Mouse (Mus musculus) MEL (cell line): ENCODE measurements around the gene Tia1. TPM values are rescaled to one million over a fixed set of nuclear protein-coding genes. Genes with fewer than 3 reads are reported as not detected.
A peak's percentile ranks its signal among the peaks of the same experiment; 100 is the strongest.

ENCODE experiments used
- DNase-seq: peaks from one replicate; pipeline ENCODE4 v3.0.0; 2011; ENCODE audit warnings: low read depth, low spot score
- H3K27ac ChIP-seq: 2 replicates; pipeline ENCODE4 v1.5.1; 2012; ENCODE audit warnings: low read depth, mild to moderate bottlenecking, control low read depth, low read length, moderate library complexity; ENCODE audit not compliant: control insufficient read depth
- H3K27me3 ChIP-seq, 2 experiments: fragments of 150-350 bp in 1 of 2; sonication (generic) in 1 of 2; 2 replicates each; pipeline ENCODE4 v1.6.1; 2012; ENCODE audit warnings: low read length in 2 of 2, mild to moderate bottlenecking in 2 of 2, improper control_type of control experiment in 1 of 2, moderate library complexity in 1 of 2; ENCODE audit not compliant: insufficient read depth in 2 of 2, control insufficient read depth in 1 of 2
- H3K36me3 ChIP-seq, 2 experiments: 2 replicates each; pipeline ENCODE4 v1.6.1; 2012 to 2014; ENCODE audit warnings: low read length in 2 of 2, improper control_type of control experiment in 1 of 2, inconsistent platforms in 1 of 2, mild to moderate bottlenecking in 1 of 2; ENCODE audit not compliant: insufficient read depth in 2 of 2, control insufficient read depth in 1 of 2
- H3K4me1 ChIP-seq, 2 experiments: fragments of 150-350 bp in 1 of 2; sonication (generic) in 1 of 2; 2 replicates each; pipeline ENCODE4 v1.6.1; 2012; ENCODE audit warnings: low read length in 2 of 2, improper control_type of control experiment in 1 of 2, mild to moderate bottlenecking in 1 of 2; ENCODE audit not compliant: insufficient read depth in 2 of 2, control insufficient read depth in 1 of 2
- H3K4me3 ChIP-seq, 2 experiments: fragments of 150-350 bp in 1 of 2; sonication (generic) in 1 of 2; 2 replicates each; pipeline ENCODE4 v1.5.1; 2012; ENCODE audit warnings: low read depth in 2 of 2, low read length in 2 of 2, mild to moderate bottlenecking in 2 of 2, moderate library complexity in 2 of 2, control low read depth in 1 of 2, improper control_type of control experiment in 1 of 2; ENCODE audit not compliant: control insufficient read depth in 1 of 2, insufficient read depth in 1 of 2
- H3K79me2 ChIP-seq: 2 replicates; pipeline ENCODE4 v1.6.1; 2012; ENCODE audit warnings: mild to moderate bottlenecking, low read length, moderate library complexity; ENCODE audit not compliant: control insufficient read depth, poor library complexity, insufficient read depth
- H3K9ac ChIP-seq: 2 replicates; pipeline ENCODE4 v1.6.1; 2012; ENCODE audit warnings: low read depth, mild to moderate bottlenecking, control low read depth, low read length, moderate library complexity; ENCODE audit not compliant: control insufficient read depth, poor library complexity, severe bottlenecking
- H3K9me3 ChIP-seq: fragments of 150-350 bp; sonication (generic); replicated peaks from 2 replicates; pipeline ENCODE4 v1.6.1; 2012; ENCODE audit warnings: mild to moderate bottlenecking, low read length, improper control_type of control experiment, moderate library complexity; ENCODE audit not compliant: insufficient read depth
- BHLHE40 ChIP-seq: IDR thresholded peaks from 2 replicates; pipeline ENCODE4 v1.6.1; 2012; ENCODE audit warnings: low read depth, mild to moderate bottlenecking, inconsistent platforms, low read length, improper control_type of control experiment, borderline replicate concordance
- CHD1 ChIP-seq: IDR thresholded peaks from 2 replicates; pipeline ENCODE4 v1.6.1; 2012; ENCODE audit warnings: low read depth, mild to moderate bottlenecking, inconsistent platforms, low read length, improper control_type of control experiment
- CHD2 ChIP-seq: IDR thresholded peaks from 2 replicates; pipeline ENCODE4 v1.6.1; 2011; ENCODE audit warnings: low read length, improper control_type of control experiment
- CTCF ChIP-seq, 3 experiments: IDR thresholded peaks in 2 of 3; conservative IDR thresholded peaks in 1 of 3; 2 replicates each; pipeline ENCODE4 v1.5.1; 2011 to 2012; ENCODE audit warnings: low read length in 3 of 3, low read depth in 2 of 3, mild to moderate bottlenecking in 2 of 3, improper control_type of control experiment in 1 of 3, inconsistent platforms in 1 of 3, mixed read lengths in 1 of 3, moderate library complexity in 1 of 3; ENCODE audit not compliant: control insufficient read depth in 1 of 3, insufficient read depth in 1 of 3, poor library complexity in 1 of 3, severe bottlenecking in 1 of 3
- E2F4 ChIP-seq: IDR thresholded peaks from 2 replicates; pipeline ENCODE4 v1.6.1; 2011; ENCODE audit warnings: low read depth, low read length, improper control_type of control experiment, borderline replicate concordance
- GABPA ChIP-seq: IDR thresholded peaks from 2 replicates; pipeline ENCODE4 v1.6.1; 2012; ENCODE audit warnings: low read depth, mild to moderate bottlenecking, inconsistent platforms, low read length, improper control_type of control experiment, moderate library complexity
- GATA1 ChIP-seq: IDR thresholded peaks from 2 replicates; pipeline ENCODE4 v1.6.1; 2011; ENCODE audit warnings: low read depth, low read length, improper control_type of control experiment
- KAT2A ChIP-seq: conservative IDR thresholded peaks from 2 replicates; pipeline ENCODE4 v1.6.1; 2012; ENCODE audit warnings: low read depth, low read length, improper control_type of control experiment, inconsistent platforms
- MAX ChIP-seq: IDR thresholded peaks from 2 replicates; pipeline ENCODE4 v1.6.1; 2011; ENCODE audit warnings: low read length, improper control_type of control experiment
- MAZ ChIP-seq: IDR thresholded peaks from 2 replicates; pipeline ENCODE4 v1.6.1; 2012; ENCODE audit warnings: low read depth, mild to moderate bottlenecking, inconsistent platforms, low read length, improper control_type of control experiment
- MEF2A ChIP-seq: IDR thresholded peaks from 2 replicates; pipeline ENCODE4 v1.6.1; 2014; ENCODE audit warnings: low read depth, mild to moderate bottlenecking, inconsistent platforms, low read length, improper control_type of control experiment; ENCODE audit not compliant: poor library complexity, insufficient replicate concordance, severe bottlenecking; ENCODE audit errors: extremely low read depth
- MXI1 ChIP-seq: IDR thresholded peaks from 2 replicates; pipeline ENCODE4 v1.6.1; 2011; ENCODE audit warnings: mild to moderate bottlenecking, low read depth, low read length, improper control_type of control experiment
- NRF1 ChIP-seq: IDR thresholded peaks from 2 replicates; pipeline ENCODE4 v1.6.1; 2014; ENCODE audit warnings: low read depth, mild to moderate bottlenecking, inconsistent platforms, low read length, improper control_type of control experiment, moderate library complexity; ENCODE audit not compliant: poor library complexity, insufficient read depth, severe bottlenecking
- POLR2A ChIP-seq, 2 experiments: IDR thresholded peaks; 2 replicates each; pipeline ENCODE4 v1.6.1; 2011 to 2012; ENCODE audit warnings: low read length in 2 of 2, mild to moderate bottlenecking in 2 of 2, control low read depth in 1 of 2, improper control_type of control experiment in 1 of 2, low read depth in 1 of 2, moderate library complexity in 1 of 2; ENCODE audit not compliant: control insufficient read depth in 1 of 2, insufficient read depth in 1 of 2, poor library complexity in 1 of 2
- RAD21 ChIP-seq: IDR thresholded peaks from 2 replicates; pipeline ENCODE4 v1.6.1; 2011; ENCODE audit warnings: mild to moderate bottlenecking, low read depth, low read length, improper control_type of control experiment
- RCOR1 ChIP-seq: IDR thresholded peaks from 2 replicates; pipeline ENCODE4 v1.6.1; 2012; ENCODE audit warnings: low read depth, mild to moderate bottlenecking, inconsistent platforms, low read length, improper control_type of control experiment
- SIN3A ChIP-seq: IDR thresholded peaks from 2 replicates; pipeline ENCODE4 v1.6.1; 2012; ENCODE audit warnings: low read length, improper control_type of control experiment, inconsistent platforms
- SMC3 ChIP-seq: IDR thresholded peaks from 2 replicates; pipeline ENCODE4 v1.6.1; 2011; ENCODE audit warnings: low read depth, low read length, improper control_type of control experiment
- ZC3H11A ChIP-seq: IDR thresholded peaks from 2 replicates; pipeline ENCODE4 v1.6.1; 2012; ENCODE audit warnings: low read depth, mild to moderate bottlenecking, inconsistent platforms, low read length, improper control_type of control experiment
- ZMIZ1 ChIP-seq: IDR thresholded peaks from 2 replicates; pipeline ENCODE4 v1.6.1; 2012; ENCODE audit warnings: low read depth, mild to moderate bottlenecking, inconsistent platforms, low read length, improper control_type of control experiment, moderate library complexity
- ZNF384 ChIP-seq: IDR thresholded peaks from 2 replicates; pipeline ENCODE4 v1.6.1; 2012; ENCODE audit warnings: low read depth, mild to moderate bottlenecking, inconsistent platforms, low read length, improper control_type of control experiment
- polyA plus RNA-seq, 2 experiments: library from polyadenylated mRNA; stranded (reverse) in 1 of 2; unstranded in 1 of 2; fragments of >175 nt in 1 of 2; fragments of >200 nt in 1 of 2; gene quantifications; 2 replicates each; pipeline versions ENCODE4 v1.2.1 to v1.2.4; 2012; ENCODE audit warnings: low replicate concordance in 2 of 2, low read depth in 1 of 2; ENCODE audit not compliant: insufficient read length in 2 of 2, insufficient read depth in 1 of 2, missing spikeins in 1 of 2
- total RNA-seq: library from RNA; depleted of rRNA; stranded (reverse); fragments of 300-350 nt; gene quantifications from 2 replicates; pipeline ENCODE4 v1.2.3, GENCODE M21; 2012

The Tia1 gene
- total and polyA plus RNA-seq, 3 experiments: 21.5 to 25.3 TPM; not detected in 1

- TF ChIP-seq NRF1 (0 out of 2 replicates have a peak, but pooled peaks have one; percentile 11), E2F4 (no peak)
Measured at GRCm38 (mm10) chr6:86404996-86405395, 977 bp downstream of the Tia1 start (continued).

GRCm38 (mm10) chr6:86406306-86406705 lies 2.3 kb downstream of the Tia1 start:
- Histone ChIP-seq H3K4me1 (peaks cover 0 to 3% of the 10 kb centered on the region in 2 experiments; a peak in 2 of 4 replicates), H3K79me2 (peaks cover 29% of the 10 kb centered on the region), H3K9me3 (no peaks in the 10 kb centered on the region), H3K9ac (no peak overlapping the region), H3K4me3 (no peak overlapping the region), H3K27ac (no peak overlapping the region), H3K27me3 (no peaks in the 10 kb centered on the region), H3K36me3 (peaks cover 0 to 16% of the 10 kb centered on the region in 2 experiments; a peak in 3 of 4 replicates)
- no peak for TF ChIP-seq RCOR1
- no peak for TF ChIP-seq NRF1
- TF ChIP-seq MEF2A: no peak
- no peak for TF ChIP-seq ZMIZ1
- no peak for TF ChIP-seq POLR2A (IDR thresholded peaks at IDR 0.05; ENCODE audit: control insufficient read depth in 1 of 2, insufficient read depth in 1 of 2, low read depth in 1 of 2, low read length in 2 of 2, poor library complexity in 1 of 2)
- no peak for TF ChIP-seq GABPA
- no peak for TF ChIP-seq ZC3H11A
- TF ChIP-seq MAZ: no peak
- TF ChIP-seq CHD2: no peak
- TF ChIP-seq CTCF (IDR thresholded peaks at IDR 0.05 in 2 of 3, conservative IDR thresholded peaks at IDR 0.05 in 1 of 3; ENCODE audit: control insufficient read depth in 1 of 3, insufficient read depth in 1 of 3, low read depth in 2 of 3, low read length in 3 of 3, poor library complexity in 1 of 3, severe bottlenecking in 1 of 3): no peak
- no peak for TF ChIP-seq SIN3A
- TF ChIP-seq GATA1: no peak
- TF ChIP-seq KAT2A: no peak
- TF ChIP-seq RAD21: no peak
- no peak for TF ChIP-seq ZNF384
- no peak for TF ChIP-seq SMC3
- TF ChIP-seq MAX: no peak
- TF ChIP-seq BHLHE40: no peak
- TF ChIP-seq MXI1: no peak
- TF ChIP-seq CHD1: no peak
- DNase-seq: no peak
